Mouse (Mus musculus) frontal cortex, postnatal 10 days (tissue): ENCODE results near the gene Spdef.

Source experiments
- DNase-seq, 2 experiments: peaks; one replicate each; pipeline ENCODE4 v3.0.0; 2022; ENCODE audit warnings: low spot score in 2 of 2, mixed read lengths in 1 of 2

Spdef gene

DNA sequence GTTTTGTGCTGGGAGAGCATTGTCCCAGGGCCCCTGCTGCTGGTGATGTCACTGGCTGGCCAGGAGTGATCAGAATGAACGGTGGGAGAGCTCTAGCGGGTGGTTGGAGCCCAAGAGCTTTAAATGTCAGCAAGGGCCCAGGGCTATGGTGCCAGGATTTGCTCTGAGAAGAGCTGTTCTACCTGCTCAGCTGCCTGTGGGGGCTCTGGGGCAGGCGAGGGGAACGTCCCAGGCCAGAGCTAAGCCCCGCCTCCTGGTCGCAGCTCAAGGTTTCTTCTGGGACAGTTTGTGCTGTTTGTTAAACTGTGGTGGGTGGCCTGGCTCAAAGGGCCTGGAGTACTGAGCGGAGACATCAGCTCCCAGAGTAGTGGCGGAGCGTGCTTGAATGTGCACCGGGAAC lies 3.3 kb downstream of the Spdef start:
- no peak for DNase-seq

DNA sequence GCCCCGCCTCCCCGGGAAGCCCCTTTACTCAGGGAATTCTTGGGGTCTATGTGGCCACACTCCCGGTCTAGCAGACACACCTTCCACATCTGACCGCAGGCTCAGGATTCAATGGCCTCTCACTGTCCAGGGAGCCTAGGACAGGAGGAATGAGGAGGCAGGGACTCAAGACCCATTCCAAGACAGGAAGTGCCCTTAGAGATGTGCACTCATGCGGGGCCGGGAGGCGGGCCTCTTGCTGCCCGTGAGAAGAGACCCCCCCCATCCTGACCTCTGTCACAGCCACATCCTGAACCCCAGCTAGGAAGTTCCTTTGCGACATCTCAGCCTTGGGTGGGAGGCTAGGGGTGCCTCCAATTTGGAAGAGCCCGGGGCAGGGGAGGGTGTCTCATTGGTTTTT lies 3.7 kb downstream of the Spdef start:
- no peak for DNase-seq

DNA sequence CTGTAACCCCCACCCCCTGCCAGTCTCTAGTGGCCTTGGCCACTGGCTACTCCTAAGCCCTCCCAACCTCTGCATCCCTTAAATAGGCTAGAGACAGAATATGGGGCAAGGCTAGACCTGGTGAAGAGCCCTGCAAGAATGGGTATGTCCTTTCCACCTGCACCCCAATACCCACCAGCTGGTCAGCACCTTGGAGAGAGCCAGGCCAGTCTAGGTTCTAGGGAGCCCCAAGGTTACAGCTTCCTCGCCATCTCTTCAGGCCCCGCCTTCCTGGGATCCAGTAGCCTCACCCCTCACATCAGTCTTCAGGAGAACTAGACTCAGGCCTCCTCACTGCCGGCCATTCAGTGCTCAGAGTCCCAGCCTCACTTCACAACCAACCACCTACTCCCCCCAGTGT lies 4.4 kb downstream of the Spdef start:
- no peak for DNase-seq

DNA sequence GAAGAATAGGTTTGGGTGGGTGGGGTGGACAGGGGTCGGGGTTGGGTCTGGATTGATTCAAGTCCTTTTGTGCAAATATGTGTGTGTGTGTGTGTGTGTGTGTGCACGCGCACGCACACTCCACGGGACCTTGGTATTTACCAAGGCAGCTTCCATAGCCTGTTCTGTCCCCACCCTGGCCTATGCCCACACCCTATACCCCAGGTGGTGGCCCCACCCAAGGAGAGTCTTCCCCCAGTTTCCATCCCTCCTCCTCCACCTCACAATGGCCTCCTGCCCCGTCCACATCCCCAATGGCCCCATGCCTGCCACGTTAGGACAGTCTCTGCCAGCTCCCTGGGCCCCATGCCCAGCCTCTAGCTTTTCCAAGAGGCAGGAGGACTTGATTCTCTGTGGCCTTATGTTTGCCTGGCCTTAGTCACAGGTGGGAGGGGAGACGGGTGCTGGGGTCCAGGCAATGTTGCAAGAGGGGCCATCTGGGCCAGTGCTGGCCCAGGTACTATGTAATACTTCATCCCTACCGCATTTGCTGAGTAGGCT lies 7.6 kb downstream of the Spdef start:
- no peak for DNase-seq

DNA sequence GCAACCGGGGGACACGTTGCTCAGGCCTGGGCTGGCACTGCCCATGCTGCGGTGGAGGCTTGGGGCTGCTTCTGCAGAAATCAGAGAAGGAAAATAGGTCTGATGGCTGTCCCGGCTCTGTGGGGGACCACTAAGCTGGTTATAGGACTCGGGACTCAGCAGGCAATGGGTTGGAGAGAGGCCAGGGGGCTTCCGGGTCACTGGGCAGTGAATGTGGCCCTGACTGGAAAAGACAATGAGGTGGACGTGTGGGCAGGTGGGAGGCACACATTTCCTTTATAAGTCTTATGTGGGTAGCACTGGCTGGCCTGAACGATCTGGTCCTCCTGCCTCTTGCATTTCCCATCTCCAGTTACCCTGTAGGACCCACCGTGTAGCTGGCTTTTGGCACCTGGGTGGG lies 8.4 kb downstream of the Spdef start:
- DNase-seq: no peak

DNA sequence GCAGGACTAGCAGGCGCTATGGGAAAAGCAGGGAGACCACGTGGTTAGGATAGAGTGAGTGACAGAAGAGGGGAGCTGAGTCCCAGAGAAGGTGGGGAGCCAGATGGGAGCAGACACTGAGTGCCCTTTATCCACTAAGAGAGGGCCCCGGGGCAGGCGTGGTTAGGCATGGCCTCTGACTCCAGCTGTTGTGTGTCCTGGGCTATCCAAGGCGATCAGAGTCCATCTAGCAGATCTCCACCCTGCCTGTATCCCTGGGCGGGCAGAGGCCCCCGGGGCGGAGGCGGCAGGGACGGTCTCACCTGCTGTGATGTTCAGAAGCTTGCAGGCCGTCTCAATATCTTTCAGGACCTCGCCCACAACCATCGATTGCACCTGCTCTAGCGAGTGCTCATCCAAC lies 9.1 kb downstream of the Spdef start:
- DNase-seq: no peak

DNA sequence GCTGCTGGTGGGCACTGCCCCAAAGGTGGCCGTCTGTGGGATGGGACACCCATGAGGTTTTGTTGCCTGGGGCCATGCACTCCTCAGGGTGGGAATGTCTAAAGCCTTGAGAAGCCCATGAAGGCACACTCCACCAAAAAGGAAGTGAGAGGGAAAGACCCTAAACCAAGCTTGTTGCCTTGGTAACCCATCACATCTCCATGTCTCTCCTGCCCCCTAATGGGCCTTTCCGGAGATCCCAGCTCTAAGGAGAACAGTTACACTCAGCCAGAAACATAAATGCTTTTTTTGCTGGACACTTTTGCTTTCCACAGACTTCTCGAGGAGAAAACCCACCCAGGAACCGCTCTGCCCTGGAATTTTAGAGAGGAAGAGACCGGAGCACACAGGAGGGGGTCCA lies 10.5 kb downstream of the Spdef start:
- DNase-seq: peak in 1 of 2 experiments; percentile 63

DNA sequence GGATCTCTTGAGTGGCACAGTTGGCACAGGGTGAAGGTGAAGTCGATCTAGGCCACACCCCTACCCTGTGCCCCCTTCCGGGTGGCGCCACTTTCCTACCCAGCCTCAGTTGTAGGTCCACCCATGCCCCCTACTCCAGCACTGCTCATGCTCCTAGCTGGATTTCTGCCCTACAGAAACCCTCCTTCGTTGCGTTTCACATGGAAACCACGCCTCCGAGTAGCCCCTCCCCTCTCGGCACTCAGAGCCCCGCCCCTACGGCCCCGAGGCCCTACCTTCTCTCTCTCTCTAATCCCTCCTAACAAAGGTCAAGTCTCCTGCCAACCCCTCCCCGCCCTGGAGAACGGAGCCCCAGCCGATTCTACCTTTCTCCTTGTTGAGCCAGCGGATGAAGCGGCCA lies 12.0 kb downstream of the Spdef start:
- no peak for DNase-seq

DNA sequence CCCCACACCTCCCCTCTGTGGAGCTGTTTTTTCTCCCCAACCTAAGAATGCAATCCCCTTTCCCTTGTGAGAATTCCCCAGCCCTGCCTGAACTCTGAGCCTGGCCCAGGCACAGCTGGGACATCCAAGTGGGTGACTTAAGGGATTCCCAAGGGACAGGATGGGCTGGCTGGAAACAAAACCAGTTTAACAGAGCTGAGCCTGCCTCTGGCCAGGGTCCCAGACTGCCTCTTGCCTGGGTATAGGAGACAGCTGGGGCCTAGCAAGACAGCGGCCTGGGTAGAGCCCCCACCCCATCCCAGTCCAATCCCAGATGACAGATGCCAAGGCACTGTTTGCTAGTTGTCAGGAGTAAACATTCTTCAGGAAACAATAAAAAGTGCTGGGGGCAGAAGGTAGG lies 15.9 kb downstream of the Spdef start:
- no peak for DNase-seq

DNA sequence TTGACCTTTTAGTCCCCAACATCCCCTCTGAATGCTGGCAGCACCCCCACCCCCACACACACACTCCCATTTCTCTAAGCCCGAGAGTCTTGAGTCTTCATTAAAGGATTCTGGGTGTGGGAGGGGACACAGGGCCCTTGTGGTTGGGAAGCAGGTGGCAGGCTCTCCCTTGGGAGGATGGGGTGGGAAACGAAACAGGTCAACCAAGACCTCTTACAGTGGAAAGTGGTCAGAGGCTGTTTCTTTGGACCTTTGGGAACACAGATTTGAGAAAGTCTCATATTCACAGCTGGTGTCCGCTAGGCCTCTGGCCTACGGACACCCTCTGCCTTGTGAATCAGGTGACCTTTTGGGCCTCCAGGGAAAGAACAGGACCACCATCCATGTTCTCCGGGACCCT lies 19.1 kb downstream of the Spdef start:
- DNase-seq: no peak

DNA sequence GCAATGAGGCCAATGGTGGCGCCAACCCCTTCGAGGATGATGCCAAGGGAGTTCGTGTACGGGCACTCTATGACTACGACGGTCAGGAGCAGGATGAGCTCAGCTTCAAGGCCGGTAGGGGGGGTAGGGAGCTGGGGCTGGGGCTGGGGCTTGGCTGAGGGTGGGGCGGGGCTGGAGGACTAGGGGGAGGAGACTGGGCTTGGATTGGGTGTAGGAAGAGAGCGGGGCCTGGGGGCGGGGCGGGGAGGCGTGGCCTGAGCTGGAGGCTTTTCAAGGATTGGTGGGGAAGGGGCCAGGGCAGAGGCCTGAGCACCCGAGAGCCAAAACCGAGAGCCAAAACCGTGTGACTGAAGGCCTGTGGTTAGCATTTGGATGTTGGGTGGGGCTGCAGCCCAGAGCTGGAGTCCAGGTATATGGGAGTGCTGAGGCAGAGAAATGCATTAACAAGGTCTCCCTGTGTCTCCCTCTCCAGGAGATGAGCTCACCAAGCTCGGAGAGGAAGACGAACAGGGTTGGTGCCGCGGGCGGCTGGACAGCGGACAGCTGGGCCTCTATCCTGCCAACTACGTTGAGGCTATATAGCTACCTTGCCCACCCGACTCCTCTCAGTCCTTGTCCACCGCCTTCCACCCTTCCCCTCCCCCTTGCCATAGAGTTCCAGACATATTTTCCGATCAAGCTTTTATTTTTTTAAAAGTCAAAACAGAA lies 20.6 kb downstream of the Spdef start:
- DNase-seq: peak in 1 of 2 experiments; percentile 58

DNA sequence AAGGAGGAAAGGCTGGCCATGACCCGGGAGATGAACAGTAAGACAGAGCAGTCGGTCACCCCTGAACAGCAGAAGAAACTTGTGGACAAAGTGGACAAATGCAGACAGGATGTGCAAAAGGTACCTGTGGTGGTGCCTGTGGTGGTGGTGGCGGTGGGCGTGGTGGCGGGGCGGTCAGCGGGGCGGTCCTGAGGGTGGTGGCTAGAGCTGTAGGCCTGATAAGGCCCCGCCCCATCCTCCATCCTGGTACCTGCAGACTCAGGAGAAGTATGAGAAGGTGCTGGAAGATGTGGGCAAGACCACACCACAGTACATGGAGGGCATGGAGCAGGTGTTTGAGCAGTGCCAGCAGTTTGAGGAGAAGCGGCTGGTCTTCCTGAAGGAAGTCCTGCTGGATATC lies 23.1 kb downstream of the Spdef start:
- DNase-seq: no peak

DNA sequence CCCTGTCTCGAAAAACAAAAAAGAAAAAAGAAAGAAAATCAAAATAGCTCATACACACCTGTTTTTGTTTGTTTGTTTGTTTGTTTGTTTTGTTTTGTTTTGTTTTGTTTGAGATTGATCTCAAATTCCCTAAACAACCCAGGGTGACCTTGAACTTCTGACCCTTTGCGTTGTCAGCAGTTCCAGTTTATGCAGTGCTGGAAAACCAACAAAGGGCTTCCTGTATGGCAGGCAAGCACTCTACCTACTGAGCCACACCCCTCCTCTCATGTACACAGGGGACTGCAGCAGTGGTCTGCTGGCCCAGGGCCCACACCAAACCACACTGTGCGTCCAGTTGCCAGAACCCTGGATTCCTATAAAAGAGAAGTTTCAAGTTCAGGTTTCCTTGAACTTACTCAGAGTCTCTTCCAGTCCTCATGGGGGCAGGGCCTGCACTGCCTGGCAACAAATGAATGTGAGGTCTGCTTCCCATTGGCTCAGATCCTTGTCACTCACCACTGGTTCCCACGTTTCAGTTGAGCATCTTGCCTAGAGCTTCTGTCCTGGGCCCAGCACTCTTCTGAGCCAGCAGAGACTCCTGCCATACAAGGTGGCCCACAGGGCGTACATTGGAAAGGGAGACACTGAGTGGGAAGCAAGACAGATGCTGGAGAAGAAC lies 24.7 kb downstream of the Spdef start:
- no peak for DNase-seq

DNA sequence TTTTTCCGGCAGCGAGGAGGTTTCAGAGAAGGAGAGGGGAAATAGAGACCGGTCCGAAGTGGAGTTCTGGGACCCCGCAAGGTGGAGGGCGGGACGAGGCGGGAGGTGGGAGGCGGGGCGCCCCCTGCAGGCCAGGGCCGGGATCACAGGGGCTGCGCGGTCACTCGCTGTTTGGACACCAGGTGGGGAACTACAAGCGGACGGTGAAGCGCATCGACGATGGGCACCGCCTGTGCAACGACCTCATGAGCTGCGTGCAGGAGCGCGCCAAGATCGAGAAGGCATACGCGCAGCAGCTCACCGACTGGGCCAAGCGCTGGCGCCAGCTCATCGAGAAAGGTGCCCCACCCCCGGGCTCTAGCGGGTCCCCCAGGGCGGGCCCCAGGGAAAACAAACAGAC lies 26.2 kb downstream of the Spdef start:
- no peak for DNase-seq

DNA sequence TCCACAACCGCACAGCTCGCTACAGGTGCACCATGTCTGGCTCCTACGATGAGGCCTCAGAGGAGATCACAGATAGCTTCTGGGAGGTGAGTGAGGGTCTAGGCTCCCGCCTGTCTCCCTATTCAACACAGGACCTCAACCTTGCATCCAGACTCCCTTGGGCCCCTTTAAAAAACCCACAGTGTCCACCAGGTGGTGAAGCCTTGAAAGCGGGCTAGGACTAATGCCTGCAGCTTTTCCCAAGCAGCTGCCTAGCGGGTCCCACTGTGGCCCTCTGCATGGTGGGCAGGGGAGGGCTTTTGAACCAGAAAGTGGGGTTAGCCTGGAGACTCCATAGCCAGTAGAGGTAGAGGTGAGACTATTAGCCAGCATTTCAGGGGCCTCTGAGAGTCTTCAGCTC lies 26.9 kb downstream of the Spdef start:
- DNase-seq: no peak

DNA sequence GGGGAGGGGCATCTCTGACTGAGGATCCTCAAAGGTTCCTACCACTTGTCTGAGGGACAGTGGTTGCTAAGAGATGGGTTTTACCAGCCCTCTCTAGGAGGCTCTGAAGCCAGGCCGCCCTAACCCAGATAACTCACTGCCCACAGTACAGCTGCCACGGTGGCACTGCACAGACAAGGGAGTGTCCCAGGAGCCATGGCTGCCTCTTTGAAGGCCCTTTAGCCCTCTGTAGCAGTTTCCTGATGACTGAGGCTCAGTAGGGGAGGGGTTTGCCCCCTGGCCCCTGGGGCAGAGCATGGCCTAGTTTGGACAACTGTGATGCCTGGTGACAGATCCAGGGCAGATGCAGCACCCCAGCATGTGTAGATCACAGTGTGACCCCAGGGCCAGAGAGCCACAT lies 27.9 kb downstream of the Spdef start:
- no peak for DNase-seq

DNA sequence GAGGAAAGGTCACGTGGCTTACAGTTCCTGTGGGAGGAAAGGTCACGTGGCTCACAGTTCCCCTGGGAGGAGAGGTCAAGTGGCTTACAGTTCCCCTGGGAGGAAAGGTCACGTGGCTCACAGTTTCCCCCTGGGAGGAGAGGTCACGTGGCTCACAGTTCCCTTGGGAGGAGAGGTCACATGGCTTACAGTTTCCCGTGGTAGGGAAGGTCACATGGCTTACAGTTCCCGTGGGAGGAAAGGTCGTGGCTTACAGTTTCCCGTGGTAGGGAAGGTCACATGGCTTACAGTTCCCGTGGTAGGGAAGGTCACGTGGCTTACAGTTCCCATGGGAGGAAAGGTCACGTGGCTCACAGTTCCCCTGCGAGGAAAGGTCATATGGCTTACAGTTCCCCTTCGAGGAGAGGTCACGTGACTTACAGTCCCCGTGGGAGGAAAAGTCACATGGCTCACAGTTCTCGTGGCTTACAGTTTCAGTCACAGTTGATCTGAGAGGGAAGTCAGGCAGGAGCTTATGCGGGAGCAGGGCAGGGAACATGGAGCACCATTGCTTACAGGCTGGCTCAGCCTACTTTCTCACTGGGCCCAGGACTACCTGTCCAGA lies 29.0 kb downstream of the Spdef start:
- no peak for DNase-seq

DNA sequence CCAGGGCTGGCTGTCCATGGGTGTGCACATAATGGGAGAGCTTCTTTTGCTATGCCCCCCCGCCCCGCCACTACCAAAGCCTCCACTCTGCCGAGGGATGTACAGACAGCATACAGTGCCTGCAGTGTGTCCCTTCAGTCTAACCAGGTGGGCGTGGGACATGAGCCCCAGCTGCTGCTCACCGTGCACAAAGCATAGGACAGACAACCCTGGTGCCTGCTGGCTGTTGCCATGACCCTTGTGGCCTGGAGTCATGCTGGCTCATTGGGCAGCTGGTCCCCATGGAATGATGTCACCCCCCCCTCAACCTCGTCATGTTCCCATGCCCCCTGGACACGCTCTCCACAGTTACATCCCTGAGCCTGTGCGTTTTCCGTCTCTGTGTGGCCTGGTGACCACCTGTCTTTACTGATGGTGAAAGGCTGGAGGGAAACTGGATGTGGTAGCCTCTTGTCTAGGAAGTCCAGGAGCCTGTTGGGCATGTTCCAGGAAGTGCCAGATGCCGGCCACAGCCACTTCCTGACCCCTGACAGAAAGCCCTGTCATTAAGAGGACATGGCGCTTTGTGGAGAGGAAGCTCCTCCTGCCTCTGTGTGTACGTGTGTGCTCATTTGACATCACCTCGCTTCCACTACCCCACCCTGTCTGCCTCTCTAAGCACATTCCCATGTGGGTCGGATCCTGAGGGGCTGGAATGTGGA lies 37.6 kb downstream of the Spdef start:
- DNase-seq: no peak

DNA sequence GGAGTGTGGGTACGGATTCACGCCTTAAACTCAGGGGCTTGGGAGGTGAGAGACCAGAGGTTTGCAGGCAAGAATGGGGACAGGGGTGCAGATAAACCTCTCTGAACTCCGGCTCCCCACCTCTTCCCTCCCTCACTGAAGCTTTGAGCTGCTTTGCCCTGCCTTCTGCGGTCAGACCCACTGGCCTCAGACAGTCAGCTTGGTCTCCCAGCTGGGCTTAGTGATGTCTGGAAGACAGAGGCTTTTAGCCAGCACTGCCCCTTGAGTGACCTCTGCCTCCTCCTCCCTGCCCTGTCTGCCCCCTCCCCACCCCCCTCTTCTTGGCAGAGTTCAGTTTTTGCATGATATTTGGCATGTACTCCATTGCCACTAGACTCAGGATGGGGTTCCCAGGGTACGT lies 42.4 kb downstream of the Spdef start:
- DNase-seq: no peak

DNA sequence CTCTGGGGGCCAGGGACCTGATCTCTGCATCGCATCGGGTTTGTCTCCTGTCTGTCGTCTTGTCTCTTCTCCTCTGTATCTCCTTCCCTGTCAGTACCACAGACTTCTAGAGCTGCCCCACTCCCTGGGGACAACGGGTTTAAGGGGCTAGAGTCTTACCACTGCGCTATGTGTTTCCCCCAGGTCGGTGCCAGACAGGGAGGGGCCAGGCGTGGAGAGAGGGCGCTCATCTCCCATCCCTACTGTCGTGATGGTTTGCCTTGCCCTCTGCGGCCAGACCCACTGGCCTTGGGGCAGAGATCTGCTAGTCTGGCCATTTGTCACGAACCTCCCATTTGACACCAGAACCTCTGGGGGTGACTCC lies 43.2 kb downstream of the Spdef start:
- no peak for DNase-seq

DNA sequence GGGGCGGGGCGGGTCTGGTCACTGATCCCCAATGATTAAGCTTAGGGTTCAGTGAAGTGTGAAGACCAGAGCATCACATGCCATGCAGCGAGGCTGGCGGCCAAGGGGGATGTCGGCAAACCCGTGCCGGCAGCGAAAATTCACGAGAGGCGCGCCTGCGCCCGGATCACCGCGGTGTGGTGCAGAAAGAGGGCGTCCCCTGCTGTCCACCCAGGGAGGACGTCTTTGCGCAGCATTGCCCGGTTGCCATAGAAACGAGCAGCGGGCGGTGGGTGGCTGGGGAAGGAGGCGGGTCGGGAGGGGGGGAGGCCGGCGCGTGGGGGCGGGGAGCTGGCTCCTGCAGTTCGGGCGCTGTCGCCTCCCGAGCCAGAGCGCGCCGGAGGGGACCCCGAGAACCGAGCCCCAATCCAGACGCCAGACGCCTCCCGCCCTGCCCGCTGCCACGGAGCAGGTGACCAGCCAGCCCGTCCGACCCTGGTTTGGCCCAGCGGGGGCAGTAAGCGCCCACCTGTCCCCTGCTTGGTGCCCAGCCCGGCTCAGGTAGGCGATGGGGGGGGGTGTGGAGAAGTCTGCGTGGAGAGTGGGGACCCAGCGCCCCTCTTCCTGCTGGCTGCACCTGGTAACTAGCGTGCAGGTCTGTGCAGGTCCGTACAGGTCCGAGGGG lies 43.7 kb downstream of the Spdef start:
- peak; percentile 84 for DNase-seq
